Mouse (Mus musculus): ENCODE measurements at regions not wholly inside any gene's neighbourhood (a gene's known extent, or its start where the extent isn't known, plus 50 kb on each side); places are given as distances from the start of the nearest gene placed in this dataset.

GRCm38 (mm10) chr9:33233699-33234131 is 597.7 kb downstream of the Ets1 start:
- TF ChIP-seq CTCF (IDR thresholded peaks at IDR 0.05; ENCODE audit: extremely low read depth, insufficient read length, insufficient replicate concordance, low read depth, low read length) (no peak), POLR2A (IDR thresholded peaks at IDR 0.05; ENCODE audit: low read depth, low read length) (no peak)
